Mouse (Mus musculus) CD4-positive, CD25-positive, alpha-beta regulatory T cell, adult 4 months (primary cell): ENCODE measurements around the gene Dse. TPM values are rescaled to one million over a fixed set of nuclear protein-coding genes. Genes with fewer than 3 reads are reported as not detected.

Experiments
- ATAC-seq: one replicate; pipeline ENCODE4 v1.8.0; 2017
- polyA plus RNA-seq, 2 experiments: library from polyadenylated mRNA; unstranded; fragments of 100-300 nt; shearing (Covaris generic); gene quantifications; one replicate each; pipeline ENCODE4 v1.2.1; 2017

Gene Dse
- polyA plus RNA-seq, 2 experiments from 2014 or later: 1.3 to 2.0 TPM

GRCm38 (mm10) chr10:34127392-34128378 lies 79.8 kb downstream of the Dse start, which contains the start of gene Calhm6:
Gene Calhm6 (minus strand): TSS chr10:34127984.
- peak; percentile 71 for ATAC-seq

GRCm38 (mm10) chr10:34118421-34118820 lies 89.1 kb downstream of the Dse start:
- ATAC-seq: no peak

- ATAC-seq: peak; percentile 84
Observed at GRCm38 (mm10) chr10:34117770-34118169, 89.7 kb downstream of the Dse start.

GRCm38 (mm10) chr10:34117131-34117530 lies 90.4 kb downstream of the Dse start:
- ATAC-seq: no peak

GRCm38 (mm10) chr10:34111964-34112738 lies 95.4 kb downstream of the Dse start:
- ATAC-seq: no peak

- ATAC-seq: peak; percentile 87
Observed at GRCm38 (mm10) chr10:34110863-34111465, 96.6 kb downstream of the Dse start.

Other genes with a start within 250 kb of the Dse start
- gene Rwdd1, start 188.1 kb downstream of the Dse start, polyA plus RNA-seq: 10 to 100 TPM; 50.7 to 77.2 TPM
- not detected for gene Trappc3l, start 170.1 kb downstream of the Dse start, polyA plus RNA-seq
- not detected for gene Calhm4, start 163.4 kb downstream of the Dse start, polyA plus RNA-seq
- not detected for gene Calhm5, start 111.2 kb downstream of the Dse start, polyA plus RNA-seq
- 10 to 100 TPM; 45.0 to 54.8 TPM for gene Calhm6, start 79.7 kb downstream of the Dse start, polyA plus RNA-seq
- gene Tspyl1, start 74.5 kb upstream of the Dse start, polyA plus RNA-seq: 10 to 100 TPM; 30.1 to 35.5 TPM
- 10 to 100 TPM in 1 of 2 experiments, 1 to 10 TPM in 1; 8.0 to 16.8 TPM for gene Tspyl4, start 89.7 kb upstream of the Dse start, polyA plus RNA-seq
- under 1 TPM; 0.68 to 0.83 TPM for gene Col10a1, start 182.3 kb upstream of the Dse start, polyA plus RNA-seq
- 10 to 100 TPM; 84.3 to 98.3 TPM for gene Nt5dc1, start 210.8 kb upstream of the Dse start, polyA plus RNA-seq